Mouse (Mus musculus) common myeloid progenitor, adult 5-6 weeks (primary cell): ENCODE data around the gene Tspan9. TPM values are rescaled to one million over a fixed set of nuclear protein-coding genes. Genes with fewer than 3 reads are reported as not detected.
A peak's percentile ranks its signal among the peaks of the same experiment; 100 is the strongest.

Source experiments
- ATAC-seq: replicated peaks from 2 replicates; pipeline ENCODE4 v1.8.0; 2016; ENCODE audit warnings: low read depth, mild to moderate bottlenecking, moderate TSS enrichment, inconsistent platforms; ENCODE audit not compliant: poor library complexity, severe bottlenecking
- total RNA-seq: library from RNA; stranded (forward); fragments of 200-1000, 187-1606 nt; gene quantifications from 2 replicates; pipeline ENCODE4 v1.2.3, GENCODE M21; 2017

Tspan9 gene
- total RNA-seq, 1 experiment from 2014 or later, result 0.69 TPM

DNA sequence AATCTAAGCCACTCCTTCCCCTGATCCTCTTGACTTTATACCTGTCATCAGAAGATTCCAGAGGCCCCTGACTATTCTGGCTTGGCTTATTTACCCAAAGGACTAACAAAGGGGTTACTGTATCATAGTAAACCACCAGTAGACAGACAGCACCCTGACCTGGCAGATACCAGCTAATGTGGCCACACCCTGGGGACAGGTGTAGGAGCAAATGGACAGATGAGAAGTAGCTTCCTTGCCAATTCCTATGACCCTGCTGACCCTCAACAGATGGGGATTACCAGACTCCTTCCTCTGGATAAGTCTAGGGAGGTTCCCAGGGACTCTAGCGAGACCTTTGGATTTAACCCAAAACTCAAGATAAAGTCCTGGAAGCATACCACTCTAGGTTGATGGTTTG lies 183.2 kb downstream of the Tspan9 start:
- no peak for ATAC-seq

DNA sequence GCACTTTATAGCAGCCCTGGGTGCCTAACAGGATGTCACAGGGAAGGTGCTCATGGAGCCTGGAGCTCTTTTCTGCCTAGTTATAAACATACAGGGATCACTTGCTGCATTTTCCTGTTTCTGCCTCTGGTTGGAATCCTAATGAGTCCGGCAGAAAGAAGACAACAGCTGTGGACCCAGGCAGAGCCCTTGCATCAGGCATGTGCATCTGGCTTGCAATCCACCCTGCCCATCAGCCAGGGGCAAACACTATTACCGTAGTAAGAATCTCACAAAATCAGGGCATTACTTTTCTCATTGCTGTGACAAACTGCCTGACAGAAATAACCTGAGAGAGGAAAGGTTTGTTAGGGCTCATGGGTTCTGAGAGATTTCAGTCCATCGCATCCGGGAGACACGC lies 187.2 kb downstream of the Tspan9 start:
- no peak for ATAC-seq

DNA sequence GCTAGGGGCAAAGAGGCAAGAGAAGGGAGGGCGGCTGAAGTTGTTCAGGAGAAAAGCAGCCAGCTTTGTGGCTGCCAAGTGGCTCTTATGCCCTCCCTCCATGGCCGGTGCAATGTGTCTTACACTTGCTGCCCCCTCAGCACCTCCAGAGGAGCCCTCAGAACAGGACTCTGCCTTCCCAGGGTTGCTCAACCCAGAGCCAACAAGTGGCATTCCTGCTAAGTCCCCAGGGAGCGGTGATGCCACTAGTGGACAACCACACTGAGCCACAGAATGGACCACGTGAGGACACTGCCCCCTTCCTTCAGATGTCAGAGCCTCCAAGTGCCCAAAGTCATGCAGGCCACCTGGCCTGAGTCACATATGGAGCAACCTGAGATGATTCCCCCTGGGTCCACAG lies 190.3 kb downstream of the Tspan9 start:
- no peak for ATAC-seq

DNA sequence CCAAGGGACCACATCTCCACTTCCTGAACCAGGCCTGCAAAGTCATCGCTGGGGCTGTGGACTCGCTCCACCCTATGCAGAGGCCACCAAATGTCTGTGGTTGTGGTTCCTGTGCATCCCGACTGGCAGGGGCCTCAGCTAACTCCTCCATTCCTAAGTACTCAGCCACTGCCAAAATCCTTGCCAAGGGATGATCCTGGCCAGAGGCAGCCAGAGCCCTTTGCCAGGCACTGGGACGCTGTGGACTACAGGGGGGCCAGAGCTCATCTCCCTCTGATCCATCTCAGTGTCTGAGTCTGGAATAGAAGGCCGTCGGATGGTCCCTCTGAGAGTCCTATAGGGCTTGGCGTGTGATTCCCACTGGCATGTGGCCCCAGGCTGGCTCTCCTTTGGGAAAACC lies 193.5 kb downstream of the Tspan9 start:
- no peak for ATAC-seq

DNA sequence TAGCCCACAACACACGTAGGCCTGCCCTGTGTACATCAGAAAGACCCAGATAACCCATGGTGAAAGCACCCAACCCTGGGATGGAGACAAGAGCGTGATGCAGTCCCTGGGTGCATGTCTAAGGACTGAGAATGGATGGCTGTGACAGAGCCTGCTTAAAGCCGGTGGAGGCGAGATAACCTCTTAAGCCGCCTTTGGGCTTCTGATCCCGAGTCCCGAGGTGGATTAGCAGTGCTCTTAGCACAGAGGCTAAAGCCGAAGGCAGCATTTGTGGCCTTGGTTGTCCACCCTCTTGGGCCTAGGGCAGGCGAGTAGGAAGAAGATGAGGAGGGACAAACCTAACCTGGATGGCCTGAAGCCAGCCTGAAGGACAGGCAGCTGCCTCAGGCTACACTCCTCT lies 194.7 kb downstream of the Tspan9 start:
- no peak for ATAC-seq

DNA sequence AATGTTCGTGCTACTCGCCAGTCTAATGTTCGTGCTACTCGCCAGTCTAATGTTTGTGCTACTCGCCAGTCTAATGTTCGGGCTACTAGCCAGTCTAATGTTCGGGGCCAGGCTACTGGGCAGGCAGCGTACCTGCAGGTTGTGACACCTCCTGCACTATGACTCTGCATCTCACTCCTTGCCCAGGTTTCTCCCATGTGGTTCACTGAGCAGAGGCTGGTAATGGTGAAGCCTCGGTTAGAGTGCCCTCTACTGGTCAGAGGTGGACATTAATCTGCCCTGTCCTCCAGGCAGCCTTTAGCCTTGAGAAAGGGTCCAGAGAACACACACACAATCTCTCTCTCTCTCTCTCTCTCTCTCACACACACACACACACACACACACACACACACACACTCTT lies 197.7 kb downstream of the Tspan9 start:
- ATAC-seq, result peak; percentile 86

DNA sequence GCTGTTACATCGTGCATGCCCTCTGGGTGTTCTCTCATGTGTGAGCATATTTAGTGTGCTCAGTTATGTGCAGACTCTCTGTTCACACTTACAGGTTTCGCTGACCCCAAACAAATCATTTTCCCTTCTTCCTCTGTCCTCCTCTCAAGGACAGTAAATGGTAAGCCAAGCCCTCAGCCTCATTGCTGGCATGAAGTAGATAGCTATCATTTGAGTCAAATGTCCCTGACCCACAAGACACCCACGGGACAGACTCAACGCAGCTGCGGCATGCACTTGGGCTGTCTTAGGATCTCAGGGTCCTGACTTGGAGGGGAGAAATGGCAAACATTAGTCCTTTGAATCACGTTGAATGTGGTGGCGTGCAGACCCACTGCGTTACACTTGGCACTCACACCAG lies 201.0 kb downstream of the Tspan9 start:
- no peak for ATAC-seq

DNA sequence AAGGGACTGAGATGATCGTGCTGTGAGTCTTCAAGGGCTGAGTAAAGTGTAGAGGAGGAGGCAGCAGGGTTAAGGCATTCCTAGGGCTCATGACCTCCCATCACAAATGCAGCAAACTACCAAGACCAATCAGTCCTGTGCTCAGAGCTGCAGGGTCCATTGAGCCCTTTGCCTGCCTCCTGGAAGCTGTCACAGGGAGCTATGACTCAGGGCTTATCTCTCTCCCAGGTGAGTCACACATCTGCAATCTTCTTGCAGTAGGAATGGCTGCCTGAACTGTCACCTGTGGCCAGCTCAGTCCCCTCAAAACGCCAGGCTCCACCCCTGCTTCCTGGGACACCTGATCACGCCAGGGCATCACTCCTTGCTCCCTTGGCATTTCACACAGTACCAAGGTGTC lies 208.3 kb downstream of the Tspan9 start:
- no peak for ATAC-seq

DNA sequence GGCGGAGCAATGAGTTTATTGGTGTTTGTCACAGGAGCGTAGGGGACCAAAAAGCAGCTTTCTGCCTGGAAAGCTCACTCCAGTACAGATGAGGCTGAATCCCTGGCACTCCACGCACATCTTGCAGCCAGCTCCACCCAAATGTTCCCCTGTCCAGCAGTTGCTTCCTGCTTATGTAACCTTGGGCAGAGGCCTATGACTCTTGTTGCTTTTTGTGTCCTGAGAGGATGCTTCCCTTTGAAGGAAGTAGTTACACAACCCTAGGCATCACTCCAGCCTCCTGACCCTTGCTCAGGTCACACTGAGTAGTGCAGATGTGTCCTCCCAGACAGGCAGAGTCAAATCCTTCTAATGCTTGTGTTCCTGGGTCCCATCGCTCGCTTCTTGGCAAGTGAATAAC lies 209.6 kb downstream of the Tspan9 start:
- ATAC-seq, result no peak

DNA sequence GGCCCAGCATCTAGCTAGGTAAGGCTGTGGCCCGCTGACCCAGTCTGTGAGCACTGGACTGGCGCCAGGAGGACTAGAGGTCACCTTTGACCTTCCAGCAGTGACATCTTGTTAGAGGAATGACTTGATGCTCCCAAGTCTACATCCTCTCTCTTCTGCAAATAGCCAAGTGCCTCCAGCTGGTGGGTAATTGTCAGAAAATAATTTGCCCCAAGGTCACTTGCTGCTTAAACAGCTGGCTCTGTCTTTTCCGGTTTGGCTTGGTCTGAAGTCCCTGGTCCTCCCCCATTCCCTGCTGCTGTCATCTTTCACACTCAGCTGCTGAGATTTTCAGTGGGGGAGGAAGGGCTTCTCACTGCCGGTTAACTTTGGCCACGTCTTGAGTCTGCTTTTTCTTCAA lies 210.7 kb downstream of the Tspan9 start:
- ATAC-seq, result no peak

DNA sequence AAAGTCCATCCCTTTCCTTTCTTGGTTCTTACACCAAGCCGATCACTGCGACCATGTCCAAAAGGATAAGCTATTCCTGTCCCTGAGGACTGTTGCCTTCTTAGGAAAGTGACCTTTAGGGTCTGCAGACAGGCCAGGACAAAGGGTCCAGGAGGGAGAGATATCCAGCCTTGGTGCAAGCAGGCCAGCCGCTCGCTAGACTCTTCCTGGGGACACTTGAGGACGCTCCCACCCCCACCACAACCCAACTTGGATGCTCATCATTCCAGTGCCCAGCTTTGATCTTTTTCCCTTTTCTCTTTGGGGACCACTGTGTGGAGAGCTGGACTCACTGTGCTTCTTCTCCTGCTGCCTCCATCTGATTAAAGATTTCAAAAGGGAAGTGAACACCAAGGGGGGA lies 214.7 kb downstream of the Tspan9 start:
- no peak for ATAC-seq

DNA sequence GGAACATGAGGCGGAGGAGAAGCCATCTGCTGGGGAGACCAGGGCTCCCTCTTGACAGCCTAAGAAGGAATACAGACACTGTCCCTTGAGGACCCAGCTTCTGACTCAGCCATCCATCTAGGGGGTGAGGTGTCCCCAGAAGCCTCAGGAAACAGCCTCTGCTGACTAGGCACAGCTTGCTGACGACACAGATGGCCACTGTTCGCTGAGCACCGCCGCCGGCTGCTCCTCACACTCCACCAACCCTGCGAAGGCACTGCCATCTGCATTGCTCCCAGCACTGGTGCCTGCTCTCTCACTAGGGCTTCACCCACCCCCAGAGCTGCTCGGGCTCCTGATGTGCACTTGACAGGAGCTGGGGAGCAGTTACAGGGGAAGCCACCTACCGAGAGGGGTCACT lies 217.5 kb downstream of the Tspan9 start:
- ATAC-seq, result no peak

DNA sequence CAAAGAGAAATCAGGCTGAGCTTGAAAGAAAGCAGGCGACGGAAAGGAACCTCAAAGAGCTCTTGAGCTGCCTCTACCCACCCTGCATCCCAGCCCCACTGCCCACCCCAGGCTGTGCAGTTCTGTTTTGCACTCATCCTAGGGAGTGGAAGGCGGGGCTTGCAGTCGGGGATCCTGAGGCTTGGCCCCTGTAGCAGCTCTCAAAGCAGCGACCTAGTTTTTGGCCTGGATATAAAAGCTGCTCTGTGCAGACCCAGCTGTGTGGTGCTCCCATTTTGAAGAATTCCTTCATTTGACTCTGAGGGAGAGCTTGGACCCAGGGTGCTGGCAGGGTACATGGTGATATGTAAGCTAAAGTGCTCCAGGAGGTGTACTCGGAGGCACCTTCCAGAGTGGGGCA lies 218.6 kb downstream of the Tspan9 start:
- no peak for ATAC-seq

DNA sequence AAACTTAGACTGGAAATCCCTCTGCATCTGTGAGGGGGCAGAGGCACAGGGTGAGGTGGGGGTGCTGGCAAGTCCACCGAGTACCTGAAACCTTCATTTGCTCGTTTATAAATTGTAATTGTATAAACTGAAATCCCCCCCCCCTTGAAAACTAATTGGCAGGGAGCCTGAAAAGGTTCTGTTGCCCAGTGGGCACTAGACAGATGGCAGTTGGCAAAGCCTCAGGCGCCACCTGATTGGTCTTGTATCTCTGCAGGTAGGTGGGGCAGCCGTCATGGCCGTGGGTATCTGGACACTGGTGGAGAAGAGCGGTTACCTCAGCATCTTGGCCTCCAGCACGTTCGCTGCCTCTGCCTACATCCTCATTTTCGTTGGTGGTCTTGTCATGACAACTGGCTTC lies 220.1 kb downstream of the Tspan9 start:
- ATAC-seq, result no peak

DNA sequence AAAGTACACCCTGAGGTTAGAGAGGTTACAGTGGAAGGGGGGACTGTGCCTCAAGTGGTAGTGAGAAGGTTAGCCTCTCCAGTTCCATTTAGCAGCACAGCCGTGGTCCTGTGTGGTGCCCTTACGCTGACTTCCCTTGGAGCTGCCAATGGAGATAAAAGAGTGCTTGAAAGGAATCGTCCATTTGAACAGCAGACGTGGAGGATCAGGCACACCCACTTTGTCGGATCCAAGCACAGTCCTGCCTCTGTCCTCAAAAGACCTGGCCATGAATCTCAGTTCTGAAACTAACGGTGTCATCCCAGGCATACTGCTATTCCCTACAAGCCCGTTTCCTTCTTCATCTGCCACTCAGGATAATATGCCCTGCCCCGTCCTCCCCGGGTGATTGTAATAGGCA lies 221.4 kb downstream of the Tspan9 start:
- ATAC-seq, result no peak

DNA sequence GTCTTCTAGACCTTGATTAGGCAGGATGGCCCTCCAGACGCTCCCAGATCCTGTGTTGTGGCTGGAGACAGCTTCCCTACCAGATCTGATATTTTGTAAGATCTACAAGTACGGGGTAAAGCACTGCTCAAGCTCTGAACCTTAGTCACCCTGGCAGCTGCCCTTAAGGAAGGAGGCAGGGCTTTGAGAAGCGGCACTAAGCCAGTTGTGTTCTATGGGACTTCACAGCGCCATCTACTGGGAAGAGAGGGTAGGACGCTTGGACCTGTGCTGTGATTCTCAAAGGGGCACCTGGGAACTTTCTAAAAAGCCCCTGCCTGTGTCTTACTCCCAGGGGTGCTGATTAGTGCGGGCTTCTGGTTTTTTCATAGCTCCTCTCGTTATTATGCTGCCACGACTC lies 222.7 kb downstream of the Tspan9 start:
- peak; percentile 92 for ATAC-seq

DNA sequence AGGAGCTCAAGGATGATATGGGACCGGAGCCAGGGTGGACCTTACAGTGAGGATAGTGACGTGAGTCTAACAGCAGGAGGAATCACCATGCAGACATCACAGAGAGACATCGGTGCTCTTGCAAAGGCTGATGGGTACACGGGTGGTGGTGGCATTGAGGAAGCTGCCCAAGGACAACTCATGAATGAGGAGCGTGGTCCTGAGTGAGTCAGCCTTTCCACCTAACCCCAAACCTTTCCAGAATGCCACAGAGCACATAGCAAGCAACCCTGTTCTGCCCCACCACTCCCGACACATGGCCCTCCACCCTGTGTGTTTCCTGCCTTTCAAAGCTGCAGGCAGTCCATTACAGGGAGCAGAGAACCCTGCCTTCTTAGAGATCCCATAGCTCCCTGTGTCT lies 223.9 kb downstream of the Tspan9 start:
- no peak for ATAC-seq

DNA sequence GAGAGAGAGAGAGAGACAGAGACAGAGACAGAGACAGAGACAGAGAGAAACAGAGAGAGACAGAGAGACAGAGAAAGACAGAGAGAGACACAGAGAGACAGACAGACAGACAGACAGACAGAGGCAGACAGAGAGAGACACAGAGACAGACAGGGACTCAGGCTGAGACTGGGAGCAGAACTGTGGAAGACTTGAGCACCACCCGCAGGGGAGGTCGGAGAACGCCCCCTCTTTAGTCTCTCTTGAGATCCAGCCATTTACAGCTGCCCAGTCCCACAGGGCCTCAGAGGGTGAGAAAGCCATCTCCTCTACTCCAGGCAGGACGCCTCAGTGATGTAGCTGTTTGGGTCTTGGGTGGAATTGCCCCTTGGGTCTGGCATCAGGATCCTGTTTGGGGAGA lies 225.7 kb downstream of the Tspan9 start:
- no peak for ATAC-seq

DNA sequence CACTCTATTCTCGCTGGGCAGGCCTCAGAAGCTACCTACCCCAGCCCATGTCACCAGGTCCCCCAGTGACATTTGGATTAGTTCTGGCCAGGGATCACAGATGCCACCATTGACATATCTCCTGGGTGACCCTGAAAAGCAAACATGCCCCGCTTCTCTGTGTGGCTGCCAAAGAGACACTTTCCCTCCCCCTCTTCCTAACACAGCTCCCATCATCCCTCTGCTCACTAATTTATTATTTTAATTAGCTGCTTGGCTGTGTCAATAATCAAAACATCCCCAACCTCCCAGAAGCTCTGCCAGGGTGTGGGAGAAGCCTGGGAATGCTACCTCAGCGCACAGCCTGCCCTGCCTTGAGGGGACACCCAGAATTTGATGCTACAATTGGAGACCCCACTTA lies 226.4 kb downstream of the Tspan9 start:
- no peak for ATAC-seq

DNA sequence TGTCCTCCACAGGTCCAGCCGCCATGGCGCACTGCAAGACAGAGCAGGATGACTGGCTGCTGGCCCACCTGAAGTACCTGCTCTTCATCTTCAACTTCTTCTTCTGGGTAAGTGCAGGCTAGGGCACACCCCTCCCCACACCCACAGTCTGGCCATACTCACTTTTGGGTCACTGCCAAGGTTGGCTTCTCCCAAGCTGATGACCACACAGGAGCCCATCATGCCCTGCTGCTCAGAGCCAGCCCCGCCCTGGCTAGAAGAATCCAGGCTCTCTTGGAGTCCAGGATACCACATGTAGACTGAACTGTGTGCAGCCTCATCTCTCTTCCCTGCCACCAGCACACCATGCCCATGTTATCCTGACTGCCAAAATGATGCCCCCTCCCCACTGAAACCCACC lies 230.5 kb downstream of the Tspan9 start:
- no peak for ATAC-seq

DNA sequence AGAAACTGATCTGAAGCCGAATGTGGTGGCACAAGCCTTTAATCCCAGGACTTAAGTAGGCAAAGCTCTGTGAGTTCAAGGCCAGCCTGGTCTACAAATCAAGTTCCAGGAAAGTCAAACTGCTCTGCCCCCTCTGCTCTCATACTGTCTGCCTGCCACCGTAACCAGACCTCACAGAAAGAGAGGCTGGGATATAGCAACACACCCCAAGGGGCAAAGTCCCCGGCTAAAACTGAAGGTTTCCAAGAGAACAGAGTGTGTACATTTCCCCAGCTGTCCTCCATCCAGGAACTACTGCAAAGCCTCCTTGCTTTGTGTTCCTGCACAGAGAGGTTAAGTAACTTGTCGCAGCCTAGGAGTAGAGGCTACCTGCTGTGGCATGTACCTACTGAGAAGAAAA lies 231.7 kb downstream of the Tspan9 start:
- no peak for ATAC-seq
